Mouse (Mus musculus): ENCODE data around the gene Hnrnpa3. TPM values are rescaled to one million over a fixed set of nuclear protein-coding genes. Genes with fewer than 3 reads are reported as not detected.
"Not testable (repeated sequence)": the region's sequence is repeated elsewhere in the genome, so short reads cannot be mapped to it uniquely, and the experiment has no call there.

The Hnrnpa3 gene
- polyA plus RNA-seq, 1 experiment from 2014 or later: 389 TPM

- Histone ChIP-seq H3K4me2 (replicated peaks) (no peak overlapping the region), H3K9me3 (no peaks in the 10 kb centered on the region), H3K36me3 (no peaks in the 10 kb centered on the region), H3K27ac (no peak overlapping the region), H3K4me3 (no peak overlapping the region), H3K4me1 (no peaks in the 10 kb centered on the region), H3K9ac (no peak overlapping the region), H3K27me3 (no peaks in the 10 kb centered on the region)
- WGBS: 79% methylated on average over 3 of the region's 3 CpGs
- no peak for ATAC-seq (ENCODE audit: insufficient number of reproducible peaks, insufficient read depth, low FRiP score, low TSS enrichment)
Measured at GRCm38 (mm10) chr2:75625086-75625485, 34.0 kb upstream of the Hnrnpa3 start.

GRCm38 (mm10) chr2:75626597-75627440 lies 32.2 kb upstream of the Hnrnpa3 start:
- Histone ChIP-seq H3K4me2 (replicated peaks) (no peak overlapping the region), H3K4me1 (no peaks in the 10 kb centered on the region), H3K9me3 (no peaks in the 10 kb centered on the region), H3K27ac (no peak overlapping the region), H3K27me3 (no peaks in the 10 kb centered on the region), H3K4me3 (no peak overlapping the region), H3K9ac (no peak overlapping the region), H3K36me3 (no peaks in the 10 kb centered on the region)
- 81% methylated on average over 6 of the region's 6 CpGs for WGBS
- ATAC-seq (ENCODE audit: insufficient number of reproducible peaks, insufficient read depth, low FRiP score, low TSS enrichment): no peak

- Histone ChIP-seq H3K27ac (no peak overlapping the region), H3K4me3 (no peak overlapping the region), H3K9me3 (no peaks in the 10 kb centered on the region), H3K27me3 (no peaks in the 10 kb centered on the region), H3K9ac (no peak overlapping the region), H3K4me2 (replicated peaks) (no peak overlapping the region), H3K36me3 (no peaks in the 10 kb centered on the region), H3K4me1 (peaks cover under 1% of the 10 kb centered on the region; the same call in 1 of the 2 replicates)
- 90% methylated on average over 8 of the region's 8 CpGs for WGBS
- no peak for ATAC-seq (ENCODE audit: insufficient number of reproducible peaks, insufficient read depth, low FRiP score, low TSS enrichment)
Measured at GRCm38 (mm10) chr2:75628487-75628886, 30.6 kb upstream of the Hnrnpa3 start.

- H3K4me2 ChIP-seq (replicated peaks): no peak overlapping the region
- ATAC-seq (ENCODE audit: insufficient number of reproducible peaks, insufficient read depth, low FRiP score, low TSS enrichment): no peak
- peaks cover 7% of the 10 kb centered on the region; the same call in 1 of the 2 replicates for H3K4me1 ChIP-seq
- H3K4me3 ChIP-seq: no peak overlapping the region
- H3K27me3 ChIP-seq: no peaks in the 10 kb centered on the region
- no peak overlapping the region for H3K9ac ChIP-seq
- H3K9me3 ChIP-seq: no peaks in the 10 kb centered on the region
- WGBS: 73% methylated on average over 6 of the region's 6 CpGs
- H3K36me3 ChIP-seq: no peaks in the 10 kb centered on the region
- no peak overlapping the region for H3K27ac ChIP-seq
Measured at GRCm38 (mm10) chr2:75631421-75631820, 27.6 kb upstream of the Hnrnpa3 start.

GRCm38 (mm10) chr2:75632043-75632442 lies 27.0 kb upstream of the Hnrnpa3 start:
- Histone ChIP-seq H3K9ac (no peak overlapping the region), H3K4me1 (peaks cover 7% of the 10 kb centered on the region; the same call in 1 of the 2 replicates), H3K27me3 (no peaks in the 10 kb centered on the region), H3K36me3 (no peaks in the 10 kb centered on the region), H3K27ac (no peak overlapping the region), H3K4me3 (no peak overlapping the region), H3K4me2 (replicated peaks) (no peak overlapping the region), H3K9me3 (no peaks in the 10 kb centered on the region)
- WGBS: 82% methylated on average over 6 of the region's 6 CpGs
- no peak for ATAC-seq (ENCODE audit: insufficient number of reproducible peaks, insufficient read depth, low FRiP score, low TSS enrichment)

GRCm38 (mm10) chr2:75632721-75633181 lies 26.3 kb upstream of the Hnrnpa3 start:
- Histone ChIP-seq H3K36me3 (no peaks in the 10 kb centered on the region), H3K4me2 (replicated peaks) (no peak overlapping the region), H3K4me3 (no peak overlapping the region), H3K27me3 (no peaks in the 10 kb centered on the region), H3K9ac (no peak overlapping the region), H3K4me1 (peaks cover 7% of the 10 kb centered on the region; the same call in 1 of the 2 replicates), H3K9me3 (no peaks in the 10 kb centered on the region), H3K27ac (no peak overlapping the region)
- WGBS: 80% methylated on average over 12 of the region's 12 CpGs
- ATAC-seq (ENCODE audit: insufficient number of reproducible peaks, insufficient read depth, low FRiP score, low TSS enrichment): no peak

GRCm38 (mm10) chr2:75633381-75633780 lies 25.7 kb upstream of the Hnrnpa3 start:
- peaks cover 7% of the 10 kb centered on the region; the same call in 1 of the 2 replicates for H3K4me1 ChIP-seq
- no peak overlapping the region for H3K4me3 ChIP-seq
- no peaks in the 10 kb centered on the region for H3K9me3 ChIP-seq
- no peaks in the 10 kb centered on the region for H3K27me3 ChIP-seq
- no peak for ATAC-seq (ENCODE audit: insufficient number of reproducible peaks, insufficient read depth, low FRiP score, low TSS enrichment)
- no peak overlapping the region for H3K9ac ChIP-seq
- no peaks in the 10 kb centered on the region for H3K36me3 ChIP-seq
- WGBS: 82% methylated on average over 6 of the region's 6 CpGs
- H3K4me2 ChIP-seq (replicated peaks): no peak overlapping the region
- H3K27ac ChIP-seq: no peak overlapping the region

GRCm38 (mm10) chr2:75633784-75634183 lies 25.3 kb upstream of the Hnrnpa3 start:
- Histone ChIP-seq H3K36me3 (no peaks in the 10 kb centered on the region), H3K4me2 (replicated peaks) (no peak overlapping the region), H3K27ac (no peak overlapping the region), H3K27me3 (no peaks in the 10 kb centered on the region), H3K4me1 (peaks cover 7% of the 10 kb centered on the region; the same call in 1 of the 2 replicates), H3K4me3 (no peak overlapping the region), H3K9ac (no peak overlapping the region), H3K9me3 (no peaks in the 10 kb centered on the region)
- 55% methylated on average over 5 of the region's 5 CpGs for WGBS
- no peak for ATAC-seq (ENCODE audit: insufficient number of reproducible peaks, insufficient read depth, low FRiP score, low TSS enrichment)

GRCm38 (mm10) chr2:75634431-75634830 lies 24.6 kb upstream of the Hnrnpa3 start:
- not testable (repeated sequence) for H3K36me3 ChIP-seq; H3K27me3 ChIP-seq; H3K4me3 ChIP-seq; H3K4me2 ChIP-seq (replicated peaks); ATAC-seq (ENCODE audit: insufficient number of reproducible peaks, insufficient read depth, low FRiP score, low TSS enrichment); H3K27ac ChIP-seq; H3K9me3 ChIP-seq; H3K4me1 ChIP-seq; H3K9ac ChIP-seq
- 94% methylated on average over 14 of the region's 14 CpGs for WGBS

- Histone ChIP-seq H3K4me2 (replicated peaks) (no peak overlapping the region), H3K27ac (no peak overlapping the region), H3K9ac (no peak overlapping the region), H3K4me3 (no peak overlapping the region), H3K4me1 (peaks cover 7% of the 10 kb centered on the region; the same call in 1 of the 2 replicates), H3K36me3 (no peaks in the 10 kb centered on the region), H3K27me3 (no peaks in the 10 kb centered on the region), H3K9me3 (no peaks in the 10 kb centered on the region)
- ATAC-seq (ENCODE audit: insufficient number of reproducible peaks, insufficient read depth, low FRiP score, low TSS enrichment): no peak
- WGBS: 67% methylated on average over 6 of the region's 6 CpGs
Measured at GRCm38 (mm10) chr2:75636261-75637054, 22.6 kb upstream of the Hnrnpa3 start.

GRCm38 (mm10) chr2:75637055-75637304 lies 22.1 kb upstream of the Hnrnpa3 start:
- H3K4me1 ChIP-seq; ATAC-seq (ENCODE audit: insufficient number of reproducible peaks, insufficient read depth, low FRiP score, low TSS enrichment); H3K9me3 ChIP-seq; H3K4me3 ChIP-seq; H3K4me2 ChIP-seq (replicated peaks); H3K36me3 ChIP-seq; H3K27ac ChIP-seq; H3K27me3 ChIP-seq; H3K9ac ChIP-seq: not testable (repeated sequence)
- 92% methylated on average over 2 of the region's 2 CpGs for WGBS

GRCm38 (mm10) chr2:75637361-75637760 lies 21.7 kb upstream of the Hnrnpa3 start:
- H3K9me3 ChIP-seq: no peaks in the 10 kb centered on the region
- H3K4me2 ChIP-seq (replicated peaks): no peak overlapping the region
- no peak for ATAC-seq (ENCODE audit: insufficient number of reproducible peaks, insufficient read depth, low FRiP score, low TSS enrichment)
- H3K4me3 ChIP-seq: no peak overlapping the region
- H3K4me1 ChIP-seq: peaks cover 7% of the 10 kb centered on the region; the same call in 1 of the 2 replicates
- no peaks in the 10 kb centered on the region for H3K27me3 ChIP-seq
- no peak overlapping the region for H3K27ac ChIP-seq
- no peak overlapping the region for H3K9ac ChIP-seq
- no peaks in the 10 kb centered on the region for H3K36me3 ChIP-seq
